Mouse (Mus musculus) forebrain, embryonic 12.5 days (tissue): ENCODE data around the gene Best3. TPM values are rescaled to one million over a fixed set of nuclear protein-coding genes. Genes with fewer than 3 reads are reported as not detected.

Source experiments
- ATAC-seq: fragments of 200-750 bp; cut with Nextera tagmentation; 2 replicates; pipeline ENCODE4 v1.8.0; 2017; ENCODE audit warnings: moderate TSS enrichment; ENCODE audit not compliant: low FRiP score
- H3K27ac ChIP-seq: fragments of 300-500 bp; sonication (generic); 2 replicates; pipeline ENCODE4 v1.5.1; 2016; ENCODE audit warnings: mild to moderate bottlenecking
- H3K27me3 ChIP-seq: fragments of 300-500 bp; sonication (generic); 2 replicates; pipeline ENCODE4 v1.6.1; 2016; ENCODE audit warnings: mild to moderate bottlenecking
- H3K36me3 ChIP-seq: fragments of 300-500 bp; sonication (generic); replicated peaks from 2 replicates; pipeline ENCODE4 v1.6.1; 2016; ENCODE audit warnings: mild to moderate bottlenecking
- H3K4me1 ChIP-seq: fragments of 300-500 bp; sonication (generic); 2 replicates; pipeline ENCODE4 v1.6.1; 2016
- H3K4me2 ChIP-seq: fragments of 300-500 bp; sonication (generic); 2 replicates; pipeline ENCODE4 v1.6.1; 2016; ENCODE audit warnings: mild to moderate bottlenecking, moderate library complexity
- H3K4me3 ChIP-seq: fragments of 300-500 bp; sonication (generic); replicated peaks from 2 replicates; pipeline ENCODE4 v1.5.1; 2016; ENCODE audit warnings: mild to moderate bottlenecking
- H3K9ac ChIP-seq: fragments of 300-500 bp; sonication (generic); 2 replicates; pipeline ENCODE4 v1.6.1; 2016; ENCODE audit warnings: mild to moderate bottlenecking
- H3K9me3 ChIP-seq: fragments of 300-500 bp; sonication (generic); 2 replicates; pipeline ENCODE4 v1.6.1; 2016
- WGBS: fragments of 180-500 bp; shearing (Covaris S2); methylation state at CpG from one replicate; pipeline ENCODE4 v1.1.7; 2016; 5-methylcytosine and 5-hydroxymethylcytosine counted together
- polyA plus RNA-seq: library from polyadenylated mRNA; unstranded; fragments of >200 nt; fragmentation: Nextera tagmentation; extraction: Ambion mirVana; gene quantifications from 2 replicates; pipeline ENCODE4 v1.2.1, GENCODE M21; 2016

Best3 gene
- polyA plus RNA-seq, 1 experiment from 2014 or later = 0.09 TPM

DNA sequence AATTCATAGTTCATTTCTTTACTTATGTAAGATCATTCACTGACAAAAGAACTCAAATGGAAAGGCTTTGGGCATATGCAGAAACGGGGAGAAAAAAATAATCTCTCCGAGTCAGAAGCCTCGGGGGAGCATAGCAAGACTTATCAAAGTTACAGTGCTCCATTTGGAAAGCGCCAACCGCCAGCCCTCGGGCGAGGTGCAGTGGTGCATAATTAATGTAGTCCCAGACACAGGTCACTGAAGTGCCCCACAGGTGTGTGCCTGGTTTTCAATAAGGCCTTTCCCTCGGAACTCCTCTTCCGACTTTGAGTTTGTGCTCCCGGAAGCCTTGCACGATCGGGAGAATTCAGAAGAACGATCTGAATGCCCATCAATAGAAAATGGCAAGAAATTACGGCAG is 24.0 kb upstream of the Best3 start:
- WGBS = 84% methylated on average over 14 of the region's 14 CpGs
- Histone ChIP-seq H3K4me2 (no peak overlapping the region), H3K27me3 (no peaks in the 10 kb centered on the region), H3K9ac (no peak overlapping the region), H3K4me3 (no peak overlapping the region), H3K27ac (no peak overlapping the region), H3K4me1 (no peaks in the 10 kb centered on the region), H3K36me3 (no peaks in the 10 kb centered on the region), H3K9me3 (no peaks in the 10 kb centered on the region)
- ATAC-seq = no peak

DNA sequence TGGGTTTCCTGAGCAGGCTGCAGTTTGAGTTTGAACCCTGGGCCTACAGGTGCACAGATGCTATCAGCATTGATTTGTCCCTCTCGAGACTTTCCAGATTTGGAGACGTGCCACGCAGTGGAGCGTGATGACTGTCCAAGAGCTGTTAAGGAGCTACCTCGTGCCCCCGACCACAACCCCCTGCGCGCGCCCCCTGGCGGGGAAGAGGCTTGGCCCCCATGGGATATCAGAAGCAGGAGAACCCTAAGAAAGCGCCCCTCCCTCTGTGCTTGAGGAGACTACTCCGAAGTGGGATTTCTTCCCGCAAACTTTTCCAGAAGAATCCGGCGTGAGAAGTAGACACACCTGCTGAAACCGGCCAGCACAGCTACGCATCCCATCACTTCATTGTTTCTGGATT is 23.3 kb upstream of the Best3 start:
- 54% methylated on average over 17 of the region's 17 CpGs for WGBS
- no peaks in the 10 kb centered on the region for H3K4me1 ChIP-seq
- no peak for ATAC-seq

DNA sequence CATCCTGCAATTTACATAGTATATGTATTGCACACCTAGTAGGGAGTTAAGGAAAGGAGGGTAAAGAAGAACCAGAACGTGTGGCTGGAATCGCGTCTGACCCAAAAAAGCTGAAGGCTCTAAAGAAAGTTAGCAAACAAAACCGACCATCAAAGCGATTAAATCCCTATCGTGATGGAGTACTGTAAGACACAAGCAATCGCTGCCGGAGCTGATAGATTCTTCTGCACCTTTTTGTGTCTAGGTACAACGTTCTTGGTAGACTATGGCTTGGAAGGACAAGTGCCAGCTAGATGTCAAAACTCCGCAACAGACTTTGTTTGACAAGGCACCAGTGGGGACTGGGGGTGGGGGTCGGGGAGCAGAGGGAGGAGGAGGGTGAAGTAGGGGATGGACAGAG is 22.0 kb upstream of the Best3 start:
- no peak overlapping the region for H3K9ac ChIP-seq
- no peaks in the 10 kb centered on the region for H3K9me3 ChIP-seq
- WGBS = 86% methylated on average over 11 of the region's 11 CpGs
- no peak overlapping the region for H3K4me3 ChIP-seq
- no peak overlapping the region for H3K27ac ChIP-seq
- no peaks in the 10 kb centered on the region for H3K27me3 ChIP-seq
- no peak for ATAC-seq
- H3K36me3 ChIP-seq = no peaks in the 10 kb centered on the region
- H3K4me2 ChIP-seq = no peak overlapping the region
- no peaks in the 10 kb centered on the region for H3K4me1 ChIP-seq

More for the DNA sequence above, 23.3 kb upstream of the Best3 start:
- Histone ChIP-seq H3K9me3 (no peaks in the 10 kb centered on the region), H3K27ac (no peak overlapping the region), H3K4me2 (no peak overlapping the region), H3K9ac (no peak overlapping the region), H3K27me3 (no peaks in the 10 kb centered on the region), H3K4me3 (no peak overlapping the region), H3K36me3 (no peaks in the 10 kb centered on the region)

DNA sequence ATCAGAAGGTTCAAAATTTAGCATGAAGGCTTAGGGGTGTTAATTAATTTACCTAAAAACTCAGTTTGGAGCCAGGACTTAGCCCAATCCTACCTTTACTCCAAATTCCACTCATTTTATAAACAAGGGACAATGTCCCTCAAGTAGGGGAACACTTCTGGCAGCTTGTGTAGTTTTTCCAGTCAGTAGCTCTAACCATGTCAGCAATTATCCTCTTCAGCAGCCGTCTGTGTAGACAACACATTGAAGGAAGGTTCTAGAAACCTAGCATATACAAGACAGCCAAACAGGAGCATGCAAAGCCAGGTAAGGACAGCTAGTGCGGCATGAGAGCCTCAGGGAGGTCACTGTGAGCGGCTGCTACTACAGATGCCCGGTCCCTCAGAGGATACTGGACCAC is 21.5 kb upstream of the Best3 start:
- Histone ChIP-seq H3K27ac (no peak overlapping the region), H3K36me3 (no peaks in the 10 kb centered on the region), H3K27me3 (no peaks in the 10 kb centered on the region), H3K9me3 (no peaks in the 10 kb centered on the region), H3K4me3 (no peak overlapping the region), H3K4me1 (no peaks in the 10 kb centered on the region), H3K9ac (no peak overlapping the region), H3K4me2 (no peak overlapping the region)
- WGBS = 87% methylated on average over 4 of the region's 4 CpGs
- no peak for ATAC-seq

DNA sequence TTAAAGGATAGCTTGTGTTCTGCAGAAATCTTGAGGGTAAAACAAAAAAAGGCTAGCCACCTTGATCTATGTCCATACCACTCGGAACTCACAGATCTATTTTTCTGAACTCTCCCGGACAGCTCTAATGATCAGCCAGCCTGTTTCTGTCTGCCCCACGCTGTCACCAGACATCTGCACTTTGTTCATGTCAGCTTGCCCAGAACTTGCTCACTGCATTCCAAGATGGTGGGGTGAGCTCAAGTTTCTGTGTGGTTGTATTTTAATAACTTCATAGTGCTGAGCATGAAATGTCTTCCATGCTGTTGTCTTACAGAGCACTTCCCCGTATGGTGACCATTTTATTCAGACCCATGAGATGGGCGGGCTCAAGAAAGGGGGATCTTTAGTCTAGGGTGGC is 20.8 kb upstream of the Best3 start:
- H3K27ac ChIP-seq = no peak overlapping the region
- H3K9me3 ChIP-seq = no peaks in the 10 kb centered on the region
- WGBS = 76% methylated on average over 5 of the region's 5 CpGs
- H3K27me3 ChIP-seq = no peaks in the 10 kb centered on the region
- no peaks in the 10 kb centered on the region for H3K4me1 ChIP-seq
- ATAC-seq = no peak
- no peak overlapping the region for H3K4me3 ChIP-seq
- no peak overlapping the region for H3K4me2 ChIP-seq
- H3K36me3 ChIP-seq = no peaks in the 10 kb centered on the region
- H3K9ac ChIP-seq = no peak overlapping the region

DNA sequence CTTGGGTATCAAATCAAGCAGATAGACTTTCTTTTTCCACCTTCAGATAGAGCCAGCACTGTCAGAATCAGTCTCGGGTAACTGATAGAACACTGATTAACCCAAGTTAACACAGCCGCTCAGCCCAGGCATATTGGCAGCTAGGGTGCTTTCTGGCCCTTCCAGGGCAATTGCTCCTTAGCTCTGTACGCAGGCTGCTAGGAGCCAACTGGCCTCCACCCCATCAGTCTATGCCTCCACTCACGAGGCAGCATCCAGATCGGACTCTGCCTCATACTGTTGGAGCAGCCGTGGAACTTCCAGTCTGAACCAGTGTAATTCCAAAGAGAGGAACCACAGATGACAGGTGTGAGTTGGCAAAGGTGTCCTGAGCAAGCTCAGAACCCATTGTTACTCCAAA is 20.0 kb upstream of the Best3 start:
- Histone ChIP-seq H3K36me3 (no peaks in the 10 kb centered on the region), H3K4me3 (no peak overlapping the region), H3K9me3 (no peaks in the 10 kb centered on the region), H3K27ac (no peak overlapping the region), H3K4me1 (no peaks in the 10 kb centered on the region), H3K4me2 (no peak overlapping the region), H3K9ac (no peak overlapping the region), H3K27me3 (no peaks in the 10 kb centered on the region)
- no peak for ATAC-seq
- WGBS = 85% methylated on average over 6 of the region's 6 CpGs

DNA sequence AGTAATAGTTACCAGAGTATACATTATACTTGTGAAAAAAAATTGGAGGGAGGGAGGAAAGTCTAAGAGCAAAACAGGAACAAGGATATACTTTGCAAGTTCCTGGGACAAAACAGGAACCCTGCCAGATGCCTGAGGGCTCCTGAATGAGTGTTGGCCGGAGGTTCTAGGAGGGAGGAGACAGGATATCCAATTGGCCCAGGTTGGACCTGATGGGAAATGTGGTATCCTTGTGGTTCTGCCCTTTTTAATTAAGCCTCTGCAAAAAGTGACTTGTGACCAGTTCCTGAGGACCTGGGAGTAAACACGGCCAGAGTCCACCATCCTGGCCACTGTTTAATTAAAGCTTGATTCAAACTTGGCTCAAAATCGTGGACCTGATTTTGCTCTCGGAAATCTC is 17.4 kb upstream of the Best3 start:
- no peaks in the 10 kb centered on the region for H3K36me3 ChIP-seq
- no peak overlapping the region for H3K9ac ChIP-seq
- 82% methylated on average over 4 of the region's 4 CpGs for WGBS
- H3K4me3 ChIP-seq = no peak overlapping the region
- no peaks in the 10 kb centered on the region for H3K4me1 ChIP-seq
- ATAC-seq = no peak
- no peak overlapping the region for H3K27ac ChIP-seq
- H3K27me3 ChIP-seq = no peaks in the 10 kb centered on the region
- no peaks in the 10 kb centered on the region for H3K9me3 ChIP-seq
- no peak overlapping the region for H3K4me2 ChIP-seq

DNA sequence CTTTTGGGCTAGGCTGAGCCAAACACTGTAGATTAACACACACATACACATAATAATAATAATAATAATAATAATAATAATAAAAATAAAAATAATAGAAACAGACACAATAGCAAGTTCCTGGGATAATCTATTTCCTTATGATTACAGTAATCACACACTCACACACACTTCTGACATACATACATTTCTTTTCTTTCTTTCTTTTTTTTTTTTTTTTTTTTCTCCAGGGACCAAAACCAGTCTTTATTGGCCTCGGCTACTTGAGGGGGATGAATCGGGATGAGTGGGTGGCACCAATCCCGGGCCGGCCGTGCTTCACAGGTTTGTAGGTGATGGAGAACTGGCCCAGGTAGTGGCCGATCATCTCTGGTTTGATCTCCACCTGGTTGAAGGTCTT is 13.6 kb upstream of the Best3 start, which contains the start of gene Gm10271:
Gene Gm10271 (minus strand): TSS at position 101 of the 400 bp plus-strand sequence.
- Histone ChIP-seq H3K9ac (no peak within 1 kb of the TSS), H3K9me3 (no peaks in the 10 kb centered on the region), H3K27ac (no peak within 1 kb of the TSS), H3K4me2 (no peak within 1 kb of the TSS), H3K27me3 (no peaks in the 10 kb centered on the region), H3K4me1 (no peaks in the 10 kb centered on the region), H3K4me3 (no peak within 1 kb of the TSS), H3K36me3 (no peaks in the 10 kb centered on the region)
- ATAC-seq = no peak
- WGBS = 96% methylated on average over 6 of the region's 6 CpGs

DNA sequence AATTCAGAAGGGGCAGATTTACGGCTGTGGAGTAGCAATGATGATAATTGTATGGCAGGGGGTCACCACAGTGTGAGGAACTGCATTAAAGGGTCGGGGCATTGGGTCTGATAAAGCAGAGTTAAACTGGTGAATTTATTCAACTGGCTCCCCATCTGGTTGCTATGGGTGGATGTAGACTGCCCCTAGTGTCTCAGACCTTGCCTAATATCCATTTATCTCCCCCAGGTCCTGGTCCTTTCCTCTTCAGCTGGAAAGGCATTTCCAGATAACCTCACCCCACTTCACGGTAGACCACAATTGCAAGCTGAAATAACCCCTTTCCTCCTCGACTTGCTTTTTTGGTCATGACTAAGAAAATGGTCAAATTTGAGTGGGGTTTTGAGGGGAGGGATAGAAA is 8.7 kb upstream of the Best3 start:
- Histone ChIP-seq H3K9me3 (no peaks in the 10 kb centered on the region), H3K4me3 (no peak overlapping the region), H3K36me3 (no peaks in the 10 kb centered on the region), H3K27me3 (no peaks in the 10 kb centered on the region), H3K4me1 (no peaks in the 10 kb centered on the region), H3K27ac (no peak overlapping the region), H3K9ac (no peak overlapping the region), H3K4me2 (no peak overlapping the region)
- ATAC-seq = no peak
- 82% methylated on average over 4 of the region's 4 CpGs for WGBS

DNA sequence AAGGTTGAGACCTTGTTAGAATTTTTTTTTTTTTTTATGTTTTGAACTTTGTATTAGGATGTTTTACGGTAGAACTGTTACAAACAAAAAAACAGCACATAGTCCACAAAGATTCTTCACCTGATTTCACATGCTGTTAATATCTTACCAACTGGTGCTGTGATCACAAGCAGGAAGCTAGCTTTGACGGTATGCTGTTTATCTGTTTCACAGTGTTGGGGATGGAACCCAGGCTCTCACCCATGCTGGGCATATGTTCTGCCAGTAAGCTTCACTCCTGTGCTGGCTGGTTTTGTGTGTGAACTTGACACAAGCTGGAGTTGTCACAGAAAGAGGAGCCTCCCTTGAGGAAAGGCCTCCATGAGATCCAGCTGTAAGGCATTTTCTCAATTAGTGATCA is 8.3 kb upstream of the Best3 start:
- Histone ChIP-seq H3K36me3 (no peaks in the 10 kb centered on the region), H3K27me3 (no peaks in the 10 kb centered on the region), H3K4me3 (no peak overlapping the region), H3K27ac (no peak overlapping the region), H3K9me3 (no peaks in the 10 kb centered on the region), H3K9ac (no peak overlapping the region), H3K4me2 (no peak overlapping the region), H3K4me1 (no peaks in the 10 kb centered on the region)
- ATAC-seq = no peak
- 92% methylated on average over 2 of the region's 2 CpGs for WGBS

DNA sequence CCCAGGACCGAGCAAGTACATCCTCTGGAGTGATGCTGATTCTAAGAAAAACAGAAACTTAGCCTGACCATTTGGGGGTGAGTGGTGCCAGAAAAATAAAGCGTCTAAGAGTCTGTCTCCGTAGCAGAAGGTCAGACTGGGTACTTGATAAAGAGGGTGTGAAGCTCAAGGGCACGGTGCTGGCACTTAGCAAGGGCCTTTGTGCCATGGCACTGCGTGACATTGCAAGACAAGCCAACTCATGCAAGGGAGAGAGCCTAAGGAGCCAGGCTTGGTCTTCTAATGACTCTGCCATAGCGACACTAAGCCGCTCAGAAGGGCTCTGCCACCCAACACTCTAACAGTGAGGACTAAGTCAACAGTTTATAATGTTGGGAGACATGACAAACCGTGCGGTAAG is 7.3 kb upstream of the Best3 start:
- no peaks in the 10 kb centered on the region for H3K4me1 ChIP-seq
- no peak for ATAC-seq
- no peaks in the 10 kb centered on the region for H3K9me3 ChIP-seq
- WGBS = 93% methylated on average over 9 of the region's 9 CpGs
- no peaks in the 10 kb centered on the region for H3K27me3 ChIP-seq
- no peaks in the 10 kb centered on the region for H3K36me3 ChIP-seq
- H3K27ac ChIP-seq = no peak overlapping the region
- H3K4me3 ChIP-seq = no peak overlapping the region
- no peak overlapping the region for H3K4me2 ChIP-seq
- H3K9ac ChIP-seq = no peak overlapping the region

DNA sequence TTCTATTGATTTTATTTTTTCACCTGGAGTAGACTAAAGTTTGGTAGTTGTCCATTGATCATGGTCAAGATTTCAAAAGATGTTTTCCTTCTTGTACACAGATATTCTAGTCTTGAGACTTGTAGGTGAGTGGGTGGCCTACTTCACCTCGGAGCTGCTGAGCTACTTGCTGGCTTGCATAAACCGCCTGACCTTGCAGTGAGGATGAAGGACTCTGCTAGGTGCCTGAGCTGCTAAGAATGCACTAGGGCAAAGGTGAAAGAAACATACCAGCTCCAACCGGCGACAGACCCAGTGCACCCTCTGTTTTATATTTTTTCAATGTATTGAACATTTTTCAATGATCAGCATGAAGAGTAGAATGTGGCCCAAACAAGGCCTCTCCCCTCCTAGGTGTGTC is 5.8 kb upstream of the Best3 start:
- no peak for ATAC-seq

DNA sequence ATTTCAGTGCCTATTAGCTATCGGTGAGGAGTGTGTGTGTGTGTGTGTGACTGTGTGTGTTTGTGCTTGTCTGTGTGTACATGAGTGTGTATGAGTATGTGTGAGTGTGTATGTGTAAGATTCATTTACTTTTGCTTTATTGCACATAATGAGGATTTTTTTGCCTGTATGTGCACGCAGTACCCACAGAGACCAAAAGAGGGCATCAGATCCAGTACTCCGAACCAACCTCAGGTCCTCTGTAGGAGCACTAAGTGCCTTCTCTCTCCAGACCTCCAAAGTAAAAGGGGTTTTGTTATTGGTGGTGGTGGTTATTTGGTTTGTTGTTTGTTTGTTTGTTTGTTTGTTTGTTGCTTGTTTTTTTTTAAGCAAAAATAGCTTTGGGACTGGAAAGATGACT is 5.2 kb upstream of the Best3 start:
- H3K4me3 ChIP-seq = no peak overlapping the region
- H3K9me3 ChIP-seq = no peaks in the 10 kb centered on the region
- H3K4me2 ChIP-seq = no peak overlapping the region
- no peak overlapping the region for H3K9ac ChIP-seq
- H3K4me1 ChIP-seq = peaks cover 5% of the 10 kb centered on the region; the same call in 1 of the 2 replicates
- H3K27ac ChIP-seq = no peak overlapping the region
- ATAC-seq = no peak
- no peaks in the 10 kb centered on the region for H3K36me3 ChIP-seq
- no peaks in the 10 kb centered on the region for H3K27me3 ChIP-seq
- 73% methylated on average over 3 of the region's 3 CpGs for WGBS

More for the DNA sequence above, 5.8 kb upstream of the Best3 start:
- H3K4me3 ChIP-seq = no peak overlapping the region
- no peak overlapping the region for H3K9ac ChIP-seq
- no peaks in the 10 kb centered on the region for H3K27me3 ChIP-seq
- H3K4me2 ChIP-seq = no peak overlapping the region
- peaks cover 5% of the 10 kb centered on the region; the same call in 1 of the 2 replicates for H3K4me1 ChIP-seq
- H3K9me3 ChIP-seq = no peaks in the 10 kb centered on the region
- 85% methylated on average over 4 of the region's 4 CpGs for WGBS
- no peaks in the 10 kb centered on the region for H3K36me3 ChIP-seq
- H3K27ac ChIP-seq = no peak overlapping the region

DNA sequence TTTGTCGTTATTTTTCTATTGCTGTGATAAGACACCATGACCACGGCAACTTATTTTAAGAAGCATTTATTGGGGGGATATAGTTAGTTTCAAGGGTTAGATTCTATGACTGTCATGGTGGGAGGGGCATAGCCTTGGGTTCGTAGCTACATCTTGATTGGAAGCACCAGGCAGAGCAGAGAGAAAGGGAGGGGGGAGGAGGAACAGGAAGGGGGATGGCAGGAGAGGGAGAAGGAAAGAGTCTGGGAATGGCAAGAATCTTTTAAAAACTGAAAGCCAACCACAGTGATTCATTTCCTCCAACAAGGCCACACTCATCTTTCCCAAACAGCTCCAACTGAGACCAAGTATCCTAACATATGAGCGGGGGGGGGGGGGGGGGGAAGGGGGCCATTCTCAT is 3.6 kb upstream of the Best3 start:
- Histone ChIP-seq H3K27me3 (no peaks in the 10 kb centered on the region), H3K9me3 (no peaks in the 10 kb centered on the region), H3K27ac (no peak overlapping the region), H3K36me3 (no peaks in the 10 kb centered on the region), H3K4me1 (peaks cover 21% of the 10 kb centered on the region), H3K4me2 (no peak overlapping the region), H3K4me3 (no peak overlapping the region), H3K9ac (no peak overlapping the region)
- 74% methylated on average over 4 of the region's 4 CpGs for WGBS
- no peak for ATAC-seq
